Mouse (Mus musculus): Measurements from ENCODE around the gene Psen1. TPM values are rescaled to one million over a fixed set of nuclear protein-coding genes. Genes with fewer than 3 reads are reported as not detected.

Psen1 gene
- 10 to 100 TPM; 60.7 to 61.7 TPM for total RNA-seq (2021)
- long read RNA-seq, experiment 1, transcript Psen1-201 (12 exons, 2,690 nt), result major isoform, 70 of 87 reads
- long read RNA-seq, experiment 1, partial matches to known transcripts, result 7 of 87 reads
- long read RNA-seq, experiment 1, other reads (novel, unspliced or antisense), result 9 of 87 reads
- long read RNA-seq, experiment 2, transcript Psen1-201 (12 exons, 2,690 nt), result major isoform, 38 of 48 reads
- long read RNA-seq, experiment 2, partial matches to known transcripts, result 6 of 48 reads
- long read RNA-seq, experiment 2, other reads (novel, unspliced or antisense), result 4 of 48 reads

DNA sequence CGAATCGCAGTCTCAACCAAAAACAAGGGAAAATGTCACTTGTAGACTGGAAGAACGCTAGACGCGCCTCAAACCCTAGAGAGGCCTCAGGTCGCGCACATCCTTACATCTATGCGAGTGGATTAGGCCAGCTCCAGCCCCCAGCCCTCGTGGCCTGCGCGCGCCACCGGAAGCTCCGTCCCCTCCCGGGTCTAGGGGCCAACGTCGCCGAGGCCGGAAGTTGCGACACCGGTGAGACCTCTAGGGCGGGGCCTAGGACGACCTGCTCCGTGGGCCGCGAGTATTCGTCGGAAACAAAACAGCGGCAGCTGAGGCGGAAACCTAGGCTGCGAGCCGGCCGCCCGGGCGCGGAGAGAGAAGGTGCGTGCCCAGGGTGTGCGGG lies at the start of gene Psen1:
Psen1 (plus strand) TSS at position 219 of the 382 bp plus-strand sequence.
- peak within 1 kb of the TSS; percentile 79 for H3K4me3 ChIP-seq
- DNase-seq (ENCODE audit: extremely low spot score in 1 of 2, low spot score in 2 of 2), result peak; percentile 93 to 94
- intact Hi-C loops (cut with DNase I), result loop anchor here (5.0 kb wide), 3 partner anchors 36 to 91 kb away; partner anchors contain the start of genes Rbm25 and Zfyve1
- TF ChIP-seq CTCF (IDR thresholded peaks at IDR 0.05), result no peak
- H3K27ac ChIP-seq, result peak within 1 kb of the TSS; percentile 93

DNA sequence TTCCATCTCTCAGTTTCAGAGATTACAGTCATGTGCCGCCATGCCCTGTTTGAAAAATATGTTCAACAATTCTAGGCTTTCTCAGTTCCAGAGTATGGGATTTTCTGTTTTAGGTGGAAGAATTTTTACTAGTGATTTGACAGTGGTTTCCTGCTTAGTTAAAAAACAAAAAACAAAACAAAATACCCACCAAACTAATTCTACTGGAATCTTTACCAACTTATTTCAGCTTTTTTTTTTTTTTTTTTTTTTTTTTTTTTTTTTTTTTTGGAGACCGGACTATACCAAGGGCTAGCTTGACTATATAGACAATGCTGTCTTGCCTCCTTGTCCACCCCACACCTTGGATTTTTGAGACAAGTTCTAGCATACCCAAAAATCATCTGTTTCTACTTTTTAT lies 46.7 kb upstream of the Psen1 start:
- Histone ChIP-seq H3K4me3 (no peak overlapping the region), H3K27ac (no peak overlapping the region)
- no peak for TF ChIP-seq CTCF (IDR thresholded peaks at IDR 0.05)
- intact Hi-C loops (cut with DNase I), result no loop called here
- DNase-seq (ENCODE audit: extremely low spot score in 1 of 2, low spot score in 2 of 2), result no peak

DNA sequence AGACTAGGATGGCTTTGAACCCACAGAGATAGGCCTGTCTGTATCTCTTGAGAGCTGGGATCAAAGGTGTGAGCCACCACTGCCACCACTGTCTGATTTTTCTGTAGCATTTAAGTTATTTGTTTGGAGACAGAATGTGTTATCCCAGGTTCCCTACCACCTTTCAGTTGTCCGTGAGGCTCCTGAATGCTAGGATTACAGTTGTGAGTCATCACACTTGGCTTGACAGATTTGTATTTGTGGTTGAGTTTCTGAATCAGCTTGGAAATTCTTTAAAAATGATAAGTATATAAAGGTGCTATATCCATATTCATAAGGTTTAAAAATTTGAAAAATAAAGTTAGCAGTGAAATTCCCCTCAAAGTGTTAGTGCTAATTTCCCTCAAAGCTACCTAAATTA lies 44.8 kb upstream of the Psen1 start:
- no peak for TF ChIP-seq CTCF (IDR thresholded peaks at IDR 0.05)
- no peak for DNase-seq (ENCODE audit: extremely low spot score in 1 of 2, low spot score in 2 of 2)
- no peak overlapping the region for H3K27ac ChIP-seq
- intact Hi-C loops (cut with DNase I), result no loop called here
- no peak overlapping the region for H3K4me3 ChIP-seq

DNA sequence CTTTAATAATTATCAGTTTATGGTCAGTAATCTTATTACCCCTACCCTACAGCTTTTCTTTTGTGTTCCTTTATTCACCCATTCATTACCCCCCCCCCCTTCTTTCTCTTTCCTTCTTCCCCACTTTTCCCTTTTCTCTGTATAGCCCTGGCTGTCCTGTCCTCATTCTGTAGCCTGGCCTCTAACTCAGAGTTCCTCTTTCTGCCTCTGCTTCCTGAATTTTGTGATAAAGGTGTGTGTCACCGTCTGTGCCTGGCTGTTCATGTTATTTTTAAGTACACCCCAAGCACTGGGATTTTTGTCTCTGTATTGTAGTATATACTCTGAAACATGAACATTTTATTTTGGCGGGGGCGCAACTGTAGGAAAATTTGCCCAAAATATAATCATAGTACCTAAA lies 37.6 kb upstream of the Psen1 start:
- TF ChIP-seq CTCF (IDR thresholded peaks at IDR 0.05), result no peak
- no peak overlapping the region for H3K27ac ChIP-seq
- intact Hi-C loops (cut with DNase I), result loop anchor here (5.0 kb wide), 1 partner anchor 37 kb away; the partner anchor contains the start of gene Psen1

DNA sequence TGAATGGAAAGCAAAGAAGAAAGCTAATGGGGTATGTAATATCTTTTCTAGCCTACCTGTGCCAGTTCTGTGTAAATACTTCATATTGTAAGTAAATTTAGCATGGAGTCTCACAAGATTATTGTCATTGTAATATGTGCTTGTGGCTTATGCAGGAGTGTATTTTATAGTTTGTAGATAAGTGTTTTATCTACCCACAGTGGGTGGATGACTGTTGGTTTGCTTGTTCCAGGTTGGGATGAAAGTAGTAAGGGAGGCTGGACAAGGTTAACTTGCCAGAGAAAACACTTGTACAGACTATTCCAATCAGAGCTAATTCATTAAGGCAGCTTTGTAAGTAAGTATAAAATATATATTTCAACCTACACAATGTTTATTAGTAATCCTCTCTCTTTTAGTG lies 36.5 kb upstream of the Psen1 start:
- no peak for TF ChIP-seq CTCF (IDR thresholded peaks at IDR 0.05)
- DNase-seq (ENCODE audit: extremely low spot score in 1 of 2, low spot score in 2 of 2), result no peak
- Histone ChIP-seq H3K27ac (no peak overlapping the region), H3K4me3 (no peak overlapping the region)
- intact Hi-C loops (cut with DNase I), result loop anchor here (5.0 kb wide), 1 partner anchor 36 kb away; the partner anchor contains the start of gene Psen1

More for the DNA sequence above, 37.6 kb upstream of the Psen1 start:
- no peak overlapping the region for H3K4me3 ChIP-seq
- no peak for DNase-seq (ENCODE audit: extremely low spot score in 1 of 2, low spot score in 2 of 2)

DNA sequence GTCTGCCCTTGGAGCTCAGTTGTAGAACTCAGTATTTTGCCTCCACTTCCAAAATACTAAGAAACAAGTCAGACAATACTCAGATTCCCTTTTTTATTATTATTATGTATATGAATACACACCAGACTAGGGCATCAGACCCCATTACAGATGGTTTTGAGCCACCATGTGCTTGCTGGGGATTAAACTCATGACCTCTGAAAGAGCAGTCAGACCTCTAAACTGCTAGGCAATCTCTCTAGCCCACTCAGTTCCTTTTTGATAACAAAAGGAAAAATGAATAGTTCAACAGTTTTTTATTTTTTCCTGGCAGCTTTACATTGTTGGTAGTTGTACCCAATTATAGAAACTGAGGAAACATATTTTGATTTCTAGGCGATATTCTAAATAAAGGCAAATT lies 2.5 kb upstream of the Psen1 start:
- DNase-seq (ENCODE audit: extremely low spot score in 1 of 2, low spot score in 2 of 2), result no peak
- H3K4me3 ChIP-seq, result no peak overlapping the region
- intact Hi-C loops (cut with DNase I), result loop anchor here (5.0 kb wide), 3 partner anchors 33 to 88 kb away; partner anchors contain the start of genes Rbm25 and Zfyve1
- no peak for TF ChIP-seq CTCF (IDR thresholded peaks at IDR 0.05)
- H3K27ac ChIP-seq, result no peak overlapping the region

DNA sequence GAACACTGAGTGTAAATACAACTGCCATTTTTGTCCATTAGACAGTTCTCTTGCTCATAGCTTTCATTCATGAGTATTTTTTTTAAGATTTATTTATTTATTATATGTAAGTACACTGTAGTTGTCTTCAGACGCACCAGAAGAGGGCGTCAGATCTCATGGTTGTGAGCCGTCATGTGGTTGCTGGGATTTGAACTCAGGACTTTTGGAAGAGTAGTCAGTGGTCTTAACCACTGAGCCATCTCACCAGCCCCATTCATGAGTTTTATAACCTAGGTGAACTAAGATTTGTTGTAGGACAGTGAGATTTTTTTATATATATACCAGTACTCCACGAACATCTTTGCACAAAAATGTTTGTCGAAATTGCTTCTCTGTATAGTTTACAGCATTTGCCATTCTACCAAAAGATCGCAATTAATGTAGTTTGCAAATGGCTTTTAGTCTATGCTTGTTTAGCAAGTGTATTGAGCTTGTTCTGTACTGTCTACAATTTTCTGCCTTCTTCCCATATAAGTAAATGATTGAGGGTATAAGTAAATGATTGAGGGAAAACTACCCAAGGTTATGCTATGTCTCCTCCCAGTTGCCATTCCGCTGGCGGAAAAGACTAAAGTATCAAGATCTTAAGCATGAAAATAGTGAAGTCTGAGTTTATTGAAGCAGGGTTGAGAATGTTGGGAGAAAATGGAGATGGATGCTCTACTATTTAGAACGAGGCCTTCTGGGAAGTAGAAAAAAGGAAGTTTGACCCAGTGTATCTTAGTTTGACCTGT lies 1.2 kb upstream of the Psen1 start:
- H3K4me3 ChIP-seq, result no peak overlapping the region
- H3K27ac ChIP-seq, result no peak overlapping the region
- TF ChIP-seq CTCF (IDR thresholded peaks at IDR 0.05), result no peak; the same call in 1 of the 2 replicates
- intact Hi-C loops (cut with DNase I), result loop anchor here (5.0 kb wide), 3 partner anchors 34 to 89 kb away; partner anchors contain the start of genes Rbm25 and Zfyve1
- no peak for DNase-seq (ENCODE audit: extremely low spot score in 1 of 2, low spot score in 2 of 2)

DNA sequence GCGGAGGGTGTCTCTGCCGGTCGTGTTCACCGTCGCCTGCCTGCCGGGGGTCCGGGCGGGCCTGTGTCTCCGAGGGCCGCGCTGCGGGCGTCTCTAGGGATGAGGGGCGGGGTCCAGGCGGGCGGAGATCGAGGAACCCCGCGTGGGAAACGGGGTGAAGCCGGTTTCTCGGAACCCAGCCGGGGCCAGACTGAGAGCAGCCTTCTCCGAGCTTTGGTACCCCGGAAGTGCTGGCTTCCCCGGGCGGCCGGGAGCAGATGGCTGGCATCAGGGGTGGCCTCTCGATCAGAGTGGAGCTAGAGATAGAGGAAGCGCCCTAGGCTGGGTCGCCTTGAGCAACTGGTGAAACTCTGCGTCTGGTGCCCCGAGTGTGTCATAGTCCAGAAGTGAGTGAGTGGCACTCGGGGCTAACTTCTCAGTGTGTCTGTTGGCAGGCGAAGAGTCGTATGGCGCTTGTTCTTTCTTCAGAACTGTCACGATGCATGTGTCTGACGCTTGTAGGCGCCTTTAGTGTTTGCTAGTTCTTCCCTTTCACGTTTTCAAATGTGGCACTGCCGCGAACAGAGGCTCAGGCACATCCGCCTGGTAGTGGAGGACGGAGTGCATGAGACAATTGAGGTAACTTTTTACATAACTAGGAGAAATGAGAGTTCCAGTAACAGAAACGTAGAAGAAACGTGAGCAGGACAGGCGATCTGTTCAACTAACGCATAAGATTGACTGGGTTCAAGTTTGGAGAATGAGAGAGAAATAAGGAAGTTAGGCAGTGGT lies 549 bp downstream of the Psen1 start:
- DNase-seq (ENCODE audit: extremely low spot score in 1 of 2, low spot score in 2 of 2), result peak in 1 of 2 experiments; percentile 45
- intact Hi-C loops (cut with DNase I), result loop anchor here (5.0 kb wide), 3 partner anchors 36 to 91 kb away; partner anchors contain the start of genes Rbm25 and Zfyve1
- Histone ChIP-seq H3K4me3 (peak overlapping the region; percentile 79), H3K27ac (peak overlapping the region; percentile 93)
- TF ChIP-seq CTCF (IDR thresholded peaks at IDR 0.05), result no peak

DNA sequence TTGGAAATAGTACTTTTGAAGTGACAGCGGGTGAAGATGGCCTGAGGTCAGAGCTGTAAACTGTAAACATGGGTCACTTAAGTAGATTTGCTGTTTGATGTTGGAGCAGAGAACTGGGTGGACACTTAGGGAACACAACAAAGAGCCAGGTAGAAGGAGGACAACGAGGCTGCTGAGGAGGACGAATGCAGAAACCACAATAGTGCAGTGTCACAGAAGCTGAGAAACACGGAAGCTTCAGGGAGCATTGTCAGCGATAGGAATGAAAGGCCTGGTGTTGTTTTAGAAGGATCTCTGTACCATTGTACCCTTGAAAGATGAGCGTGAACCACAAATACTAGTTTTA lies 1.1 kb downstream of the Psen1 start:
- intact Hi-C loops (cut with DNase I), result loop anchor here (5.0 kb wide), 3 partner anchors 37 to 92 kb away; partner anchors contain the start of genes Rbm25 and Zfyve1
- no peak for TF ChIP-seq CTCF (IDR thresholded peaks at IDR 0.05)
- no peak for DNase-seq (ENCODE audit: extremely low spot score in 1 of 2, low spot score in 2 of 2)
- H3K4me3 ChIP-seq, result peak overlapping the region; percentile 79
- H3K27ac ChIP-seq, result peak overlapping the region; percentile 93; the same call in 1 of the 2 replicates

DNA sequence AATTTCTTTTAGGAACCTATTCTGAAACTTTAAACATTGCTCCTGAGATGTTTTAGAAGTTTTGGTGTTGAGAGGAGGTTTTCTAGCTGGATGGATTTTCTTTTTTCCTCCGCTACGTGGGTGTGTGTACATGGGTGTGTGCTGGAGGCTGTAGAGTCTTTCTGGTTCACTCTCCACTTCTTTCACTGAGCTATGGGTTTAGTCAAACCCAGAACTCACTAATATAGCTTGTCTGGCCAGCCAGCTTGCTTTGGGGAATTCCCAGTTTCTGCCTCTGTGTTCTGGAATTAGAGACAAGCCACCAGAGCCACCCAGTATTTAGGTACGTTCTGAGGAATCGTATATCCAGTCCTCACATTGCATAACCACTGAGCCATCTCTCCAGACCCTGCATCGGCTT lies 6.1 kb downstream of the Psen1 start:
- DNase-seq (ENCODE audit: extremely low spot score in 1 of 2, low spot score in 2 of 2), result no peak
- intact Hi-C loops (cut with DNase I), result no loop called here
- Histone ChIP-seq H3K4me3 (no peak overlapping the region), H3K27ac (peak overlapping the region; percentile 26; the same call in 1 of the 2 replicates)
- no peak for TF ChIP-seq CTCF (IDR thresholded peaks at IDR 0.05)

DNA sequence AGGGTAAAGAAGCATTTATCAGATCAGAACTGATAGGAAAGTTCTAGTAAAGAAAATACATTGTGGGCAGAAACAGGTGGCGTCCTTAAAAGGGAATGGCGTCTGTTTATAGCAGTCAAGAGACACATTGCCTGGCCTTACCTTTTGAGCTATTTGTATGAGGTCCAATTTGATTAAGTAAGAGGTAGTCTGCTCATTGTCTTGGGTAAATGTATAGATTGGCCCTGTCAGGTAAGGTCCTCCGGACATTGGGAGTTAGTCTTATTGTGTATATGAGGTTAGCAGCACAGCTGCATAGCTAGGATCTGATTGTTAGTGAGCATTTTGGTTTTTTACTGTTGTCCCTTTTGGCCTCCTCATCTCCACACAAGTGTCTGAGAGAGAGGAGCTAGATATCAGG lies 6.7 kb downstream of the Psen1 start:
- DNase-seq (ENCODE audit: extremely low spot score in 1 of 2, low spot score in 2 of 2), result no peak
- TF ChIP-seq CTCF (IDR thresholded peaks at IDR 0.05), result no peak
- Histone ChIP-seq H3K27ac (peak overlapping the region; percentile 8; the same call in 1 of the 2 replicates), H3K4me3 (no peak overlapping the region)
- intact Hi-C loops (cut with DNase I), result no loop called here
